8 mouse cellular contexts compared by ENCODE assay signal in the genomic region with DNA sequence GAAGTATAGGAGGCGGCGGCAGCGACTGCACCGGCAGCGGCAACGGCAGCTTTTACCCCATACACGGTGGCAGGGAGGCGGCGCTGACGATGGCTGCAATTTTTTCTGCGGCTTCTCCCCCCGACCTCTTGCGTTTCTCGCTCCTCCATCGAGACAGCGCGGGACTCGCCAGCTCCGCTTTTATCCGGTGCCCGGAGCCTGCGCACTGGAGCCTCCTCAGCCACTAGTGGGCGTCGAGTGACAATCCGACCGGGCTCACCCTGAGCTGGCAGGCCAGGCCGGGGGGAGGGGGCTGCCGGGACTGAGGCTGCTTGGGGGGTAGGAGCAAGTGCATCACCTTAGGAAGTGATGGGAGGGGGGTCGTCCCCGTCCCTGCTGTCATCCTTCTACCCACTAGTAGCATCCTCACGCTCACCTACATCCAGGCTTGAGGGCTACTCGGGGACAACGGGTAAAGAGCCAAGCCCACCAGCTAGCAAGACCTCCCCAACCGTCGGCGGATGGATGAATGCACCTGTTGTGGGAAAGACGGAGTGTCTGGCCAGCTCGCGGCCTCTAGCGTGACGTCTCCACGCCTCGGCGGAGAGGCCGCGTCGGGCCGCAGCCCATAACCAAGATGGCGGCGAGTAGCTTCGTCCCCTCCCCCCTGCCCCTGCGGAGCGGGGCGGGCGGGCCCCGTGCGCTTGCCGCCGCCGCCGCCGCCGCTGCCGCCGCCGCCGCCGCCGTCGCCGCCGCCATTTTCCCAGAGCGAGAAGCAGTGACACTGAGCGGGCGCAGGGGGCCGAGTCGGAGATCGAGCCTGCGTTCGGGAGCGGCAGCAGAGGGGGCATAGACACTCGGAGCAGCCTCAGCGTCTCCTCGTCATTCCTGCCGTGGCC. TPM values are rescaled to one million over a fixed set of nuclear protein-coding genes. Genes with fewer than 3 reads are reported as not detected.
DNase-seq lines count a peak whose midpoint lies in the region; ATAC-seq and TF ChIP-seq lines count a peak whose summit lies in the region.

A gene (plus strand): TSS at position 722 of the 878 bp plus-strand sequence.

- TF ChIP-seq CTCF in small intestine, adult 2 months (IDR thresholded peaks at IDR 0.05; ENCODE audit: extremely low read depth, insufficient read length, insufficient replicate concordance, low read depth, low read length): peak; percentile 37; the same call in 1 of the 2 replicates

- ATAC-seq in embryonic facial prominence, embryonic 12.5 days (ENCODE audit: insufficient number of reproducible peaks, insufficient read depth, low FRiP score, low TSS enrichment): peak; percentile 84
- peak; percentile 83 for ATAC-seq in limb, embryonic 11.5 days (ENCODE audit: insufficient number of reproducible peaks, low FRiP score, low TSS enrichment, low read depth)
- peak; percentile 83 for ATAC-seq in midbrain, embryonic 13.5 days

- H3K9ac ChIP-seq in embryonic facial prominence, embryonic 12.5 days: peak within 1 kb of the TSS; percentile 98
- H3K9ac ChIP-seq in limb, embryonic 11.5 days (ENCODE audit: low read length): peak within 1 kb of the TSS; percentile 98
- H3K9ac ChIP-seq in midbrain, embryonic 13.5 days (replicated peaks): peak within 1 kb of the TSS; percentile 100

- H3K9me3 ChIP-seq in embryonic facial prominence, embryonic 12.5 days: no peaks in the 10 kb centered on the region
- H3K9me3 ChIP-seq in limb, embryonic 11.5 days (ENCODE audit: control insufficient read depth, low read length): no peaks in the 10 kb centered on the region
- no peaks in the 10 kb centered on the region for H3K9me3 ChIP-seq in midbrain, embryonic 13.5 days

- TF ChIP-seq POLR2A in small intestine, adult 2 months (IDR thresholded peaks at IDR 0.05; ENCODE audit: low read depth, low read length): peak; percentile 10

- H3K4me1 ChIP-seq in embryonic facial prominence, embryonic 12.5 days: peaks cover 15% of the 10 kb centered on the region
- peaks cover 3% of the 10 kb centered on the region; the same call in 1 of the 2 replicates for H3K4me1 ChIP-seq in limb, embryonic 11.5 days (ENCODE audit: control insufficient read depth, insufficient read depth, low read length)
- H3K4me1 ChIP-seq in midbrain, embryonic 13.5 days (replicated peaks): peaks cover 28% of the 10 kb centered on the region
- no peaks in the 10 kb centered on the region for H3K4me1 ChIP-seq in small intestine, adult 2 months (ENCODE audit: control insufficient read depth, insufficient read depth, insufficient read length, low read length)

- WGBS in embryonic facial prominence, embryonic 12.5 days: under 1% methylated on average over 71 of the region's 85 CpGs
- under 1% methylated on average over 54 of the region's 85 CpGs for WGBS in limb, embryonic 11.5 days
- WGBS in midbrain, embryonic 13.5 days: 1% methylated on average over 54 of the region's 85 CpGs
- under 1% methylated on average over 75 of the region's 85 CpGs for WGBS in small intestine, adult 2 months

- no peaks in the 10 kb centered on the region for H3K27me3 ChIP-seq in embryonic facial prominence, embryonic 12.5 days
- no peaks in the 10 kb centered on the region for H3K27me3 ChIP-seq in limb, embryonic 11.5 days (ENCODE audit: control insufficient read depth, insufficient read depth, low read length)
- H3K27me3 ChIP-seq in midbrain, embryonic 13.5 days: no peaks in the 10 kb centered on the region
- H3K27me3 ChIP-seq in small intestine, adult 2 months (ENCODE audit: control insufficient read depth, insufficient read depth, low read length): no peaks in the 10 kb centered on the region

- DNase-seq in 3T3-L1 (ENCODE audit: low read depth, low spot score): peak; percentile 87
- peak; percentile 93 to 94 for DNase-seq in adrenal gland, postnatal 36 days
- peak; percentile 99 for DNase-seq in heart, adult 11 months
- DNase-seq in kidney, adult 18-20 months: peak; percentile 94
- DNase-seq in limb, embryonic 11.5 days (ENCODE audit: low spot score): peak; percentile 92

- peak within 1 kb of the TSS; percentile 66 for H3K4me3 ChIP-seq in embryonic facial prominence, embryonic 12.5 days
- peak within 1 kb of the TSS; percentile 94 for H3K4me3 ChIP-seq in limb, embryonic 11.5 days (ENCODE audit: low read depth, low read length)
- peak within 1 kb of the TSS; percentile 99 for H3K4me3 ChIP-seq in midbrain, embryonic 13.5 days (replicated peaks)
- peak within 1 kb of the TSS; percentile 81 for H3K4me3 ChIP-seq in small intestine, adult 2 months (ENCODE audit: low read depth, low read length)

- peak within 1 kb of the TSS; percentile 100 for H3K27ac ChIP-seq in embryonic facial prominence, embryonic 12.5 days
- H3K27ac ChIP-seq in limb, embryonic 11.5 days (replicated peaks; ENCODE audit: low read depth, low read length): peak within 1 kb of the TSS; percentile 98
- H3K27ac ChIP-seq in midbrain, embryonic 13.5 days: peak within 1 kb of the TSS; percentile 100
- H3K27ac ChIP-seq in small intestine, adult 2 months (ENCODE audit: insufficient read depth, low read depth, low read length): peak within 1 kb of the TSS; percentile 99

- peak within 1 kb of the TSS; percentile 81 for H3K4me2 ChIP-seq in embryonic facial prominence, embryonic 12.5 days (replicated peaks)
- peak within 1 kb of the TSS; percentile 76 for H3K4me2 ChIP-seq in limb, embryonic 11.5 days (ENCODE audit: low read depth, severe bottlenecking)
- peak within 1 kb of the TSS; percentile 91 for H3K4me2 ChIP-seq in midbrain, embryonic 13.5 days (replicated peaks)

- H3K36me3 ChIP-seq in embryonic facial prominence, embryonic 12.5 days: 0 out of 2 replicates have a peak, but pooled peaks cover 1% of the 10 kb centered on the region
- H3K36me3 ChIP-seq in limb, embryonic 11.5 days (ENCODE audit: control insufficient read depth, insufficient read depth, low read length): no peaks in the 10 kb centered on the region
- no peaks in the 10 kb centered on the region for H3K36me3 ChIP-seq in midbrain, embryonic 13.5 days
- H3K36me3 ChIP-seq in small intestine, adult 2 months (ENCODE audit: control insufficient read depth, insufficient read depth, low read length): no peaks in the 10 kb centered on the region

RNA-seq across cellular contexts. Expression of the gene that starts here (rescaled TPM):
- 10 to 100 TPM; 63.5 to 68.5 TPM for total RNA-seq in adrenal gland, postnatal 36 days (2021)
- 118 and 120 TPM in 2 replicates for polyA plus RNA-seq in embryonic facial prominence, embryonic 12.5 days (2016; fragmentation: Nextera tagmentation; extraction: Ambion mirVana)
- 87.4 and 90.6 TPM in 2 replicates for polyA plus RNA-seq in limb, embryonic 11.5 days (2014; fragmentation: Nextera tagmentation; extraction: Ambion mirVana)
- 178 and 181 TPM in 2 replicates for polyA plus RNA-seq in midbrain, embryonic 13.5 days (2015; fragmentation: Nextera tagmentation; extraction: Ambion mirVana)
- 5.3 and 12.2 TPM in 2 replicates for polyA plus RNA-seq in small intestine, adult 2 months (2012; rRNA removed)

Comparison
In these comparisons a context has a peak if more than half of its experiments do, and no peak if none do; other contexts are left out.
1. Peak in every context shown above with its lines: DNase-seq, ATAC-seq, H3K4me3 ChIP-seq and H3K27ac ChIP-seq.